Mouse (Mus musculus): ENCODE data around the gene Thbs3. TPM values are rescaled to one million over a fixed set of nuclear protein-coding genes. Genes with fewer than 3 reads are reported as not detected.

Gene Thbs3
- polyA plus RNA-seq, 1 experiment from 2014 or later: 10.4 TPM

GRCm38 (mm10) chr3:89243609-89244008, 28.6 kb downstream of the Thbs3 start:
- WGBS: 16% methylated on average over 14 of the region's 14 CpGs
- H3K27ac ChIP-seq: no peak overlapping the region
- DNase-seq (ENCODE audit: low spot score): peak; percentile 88
- H3K9ac ChIP-seq (ENCODE audit: low read depth, low read length): no peak overlapping the region; the same call in 1 of the 2 replicates
- H3K9me3 ChIP-seq (replicated peaks; ENCODE audit: low read length): no peaks in the 10 kb centered on the region
- peak; percentile 69 for TF ChIP-seq CTCF (IDR thresholded peaks at IDR 0.05; ENCODE audit: low read depth)
- H3K36me3 ChIP-seq (ENCODE audit: insufficient read depth, low read length): no peaks in the 10 kb centered on the region
- peak overlapping the region; percentile 80 for H3K4me2 ChIP-seq (ENCODE audit: low read length)
- H3K4me3 ChIP-seq (replicated peaks; ENCODE audit: low read depth, low read length): no peak overlapping the region
- H3K4me1 ChIP-seq (replicated peaks; ENCODE audit: insufficient read depth, low read length): peaks cover 16% of the 10 kb centered on the region
- peak; percentile 45 for ATAC-seq (replicated peaks; ENCODE audit: low FRiP score, low read depth)
- no peaks in the 10 kb centered on the region for H3K27me3 ChIP-seq (ENCODE audit: insufficient read depth, low read length)

- Histone ChIP-seq H3K9ac (ENCODE audit: low read depth, low read length) (peak overlapping the region; percentile 47; the same call in 1 of the 2 replicates), H3K4me3 (replicated peaks; ENCODE audit: low read depth, low read length) (peak overlapping the region; percentile 34), H3K36me3 (ENCODE audit: insufficient read depth, low read length) (no peaks in the 10 kb centered on the region), H3K9me3 (replicated peaks; ENCODE audit: low read length) (no peaks in the 10 kb centered on the region), H3K4me2 (ENCODE audit: low read length) (peak overlapping the region; percentile 80), H3K27ac (peak overlapping the region; percentile 36; the same call in 1 of the 2 replicates), H3K27me3 (ENCODE audit: insufficient read depth, low read length) (no peaks in the 10 kb centered on the region), H3K4me1 (replicated peaks; ENCODE audit: insufficient read depth, low read length) (peaks cover 15% of the 10 kb centered on the region)
- WGBS: 18% methylated on average over 25 of the region's 25 CpGs
- ATAC-seq (replicated peaks; ENCODE audit: low FRiP score, low read depth) (0 out of 2 replicates have a peak, but pooled peaks have one; percentile 12), DNase-seq (ENCODE audit: low spot score) (peak; percentile 66)
- TF ChIP-seq CTCF (IDR thresholded peaks at IDR 0.05; ENCODE audit: low read depth): peak; percentile 44; the same call in 1 of the 2 replicates
Observed at GRCm38 (mm10) chr3:89244158-89244981, 29.4 kb downstream of the Thbs3 start.

- peak overlapping the region; percentile 36; the same call in 1 of the 2 replicates for H3K27ac ChIP-seq
- TF ChIP-seq CTCF (IDR thresholded peaks at IDR 0.05; ENCODE audit: low read depth): no peak
- H3K4me3 ChIP-seq (replicated peaks; ENCODE audit: low read depth, low read length): peak overlapping the region; percentile 34
- no peaks in the 10 kb centered on the region for H3K9me3 ChIP-seq (replicated peaks; ENCODE audit: low read length)
- H3K4me1 ChIP-seq (replicated peaks; ENCODE audit: insufficient read depth, low read length): peaks cover 15% of the 10 kb centered on the region
- H3K36me3 ChIP-seq (ENCODE audit: insufficient read depth, low read length): no peaks in the 10 kb centered on the region
- H3K27me3 ChIP-seq (ENCODE audit: insufficient read depth, low read length): no peaks in the 10 kb centered on the region
- peak; percentile 26 for DNase-seq (ENCODE audit: low spot score)
- H3K4me2 ChIP-seq (ENCODE audit: low read length): peak overlapping the region; percentile 80
- peak overlapping the region; percentile 47; the same call in 1 of the 2 replicates for H3K9ac ChIP-seq (ENCODE audit: low read depth, low read length)
- 0 out of 2 replicates have a peak, but pooled peaks have one; percentile 8 for ATAC-seq (replicated peaks; ENCODE audit: low FRiP score, low read depth)
- 0% methylated on average over 16 of the region's 26 CpGs for WGBS
Observed at GRCm38 (mm10) chr3:89244982-89245687, 30.2 kb downstream of the Thbs3 start.

DNA sequence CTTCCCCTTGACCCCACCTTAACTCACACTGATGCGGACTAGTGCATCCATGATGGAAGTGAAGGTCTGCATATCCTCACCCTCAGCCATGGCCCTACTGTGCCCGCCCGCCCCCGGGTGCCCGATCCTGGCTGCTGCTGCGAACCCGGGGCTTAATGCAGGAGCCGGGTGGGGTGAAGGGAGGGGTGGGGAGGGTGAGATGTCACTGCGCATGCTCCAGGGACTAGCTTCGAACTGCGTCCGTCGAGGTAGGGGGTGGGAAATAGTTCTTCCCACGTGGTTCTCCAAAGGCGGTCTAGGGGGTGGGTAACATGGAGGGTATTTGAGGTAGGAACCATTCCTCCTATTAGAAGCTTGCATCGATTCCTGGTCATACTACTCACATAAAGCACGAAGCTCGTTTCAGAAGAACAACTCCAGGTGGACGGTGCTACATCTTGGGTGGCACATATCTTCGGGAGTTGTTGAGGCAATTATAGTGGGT, 30.8 kb downstream of the Thbs3 start, which contains the start of gene Krtcap2:
Gene Krtcap2 (plus strand): TSS at position 279 of the 484 bp plus-strand sequence.
- Histone ChIP-seq H3K4me1 (replicated peaks; ENCODE audit: insufficient read depth, low read length) (peaks cover 18% of the 10 kb centered on the region), H3K27ac (peak within 1 kb of the TSS; percentile 62), H3K9me3 (replicated peaks; ENCODE audit: low read length) (no peaks in the 10 kb centered on the region), H3K9ac (ENCODE audit: low read depth, low read length) (peak within 1 kb of the TSS; percentile 72), H3K27me3 (ENCODE audit: insufficient read depth, low read length) (no peaks in the 10 kb centered on the region), H3K4me2 (ENCODE audit: low read length) (peak within 1 kb of the TSS; percentile 80), H3K4me3 (replicated peaks; ENCODE audit: low read depth, low read length) (peak within 1 kb of the TSS; percentile 76), H3K36me3 (ENCODE audit: insufficient read depth, low read length) (no peaks in the 10 kb centered on the region)
- ATAC-seq (replicated peaks; ENCODE audit: low FRiP score, low read depth) (peak; percentile 11; the same call in 1 of the 2 replicates), DNase-seq (ENCODE audit: low spot score) (no peak)
- WGBS: 3% methylated on average over 20 of the region's 20 CpGs
- TF ChIP-seq CTCF (IDR thresholded peaks at IDR 0.05; ENCODE audit: low read depth): no peak

GRCm38 (mm10) chr3:89246261-89247100, 31.5 kb downstream of the Thbs3 start, which contains the start of gene Trim46:
Gene Trim46 (minus strand): TSS chr3:89246309.
- Histone ChIP-seq H3K4me1 (replicated peaks; ENCODE audit: insufficient read depth, low read length) (peaks cover 25% of the 10 kb centered on the region), H3K27ac (peak within 1 kb of the TSS; percentile 62), H3K27me3 (ENCODE audit: insufficient read depth, low read length) (no peaks in the 10 kb centered on the region), H3K4me3 (replicated peaks; ENCODE audit: low read depth, low read length) (peak within 1 kb of the TSS; percentile 76), H3K4me2 (ENCODE audit: low read length) (peak within 1 kb of the TSS; percentile 80), H3K9ac (ENCODE audit: low read depth, low read length) (peak within 1 kb of the TSS; percentile 72), H3K9me3 (replicated peaks; ENCODE audit: low read length) (no peaks in the 10 kb centered on the region), H3K36me3 (ENCODE audit: insufficient read depth, low read length) (no peaks in the 10 kb centered on the region)
- DNase-seq (ENCODE audit: low spot score) (peak; percentile 97), ATAC-seq (replicated peaks; ENCODE audit: low FRiP score, low read depth) (peak; percentile 30)
- WGBS: under 1% methylated on average over 42 of the region's 42 CpGs
- TF ChIP-seq CTCF (IDR thresholded peaks at IDR 0.05; ENCODE audit: low read depth): peak; percentile 99

Data from kidney, postnatal 0 days (tissue).